Mouse (Mus musculus) liver, adult 2 months (tissue): ENCODE measurements around the gene Cacna1a. TPM values are rescaled to one million over a fixed set of nuclear protein-coding genes. Genes with fewer than 3 reads are reported as not detected.

ENCODE experiments used
- DNase-seq: peaks from one replicate; pipeline ENCODE4 v3.0.0-alpha.2; 2011; ENCODE audit warnings: low read depth, low spot score; ENCODE audit errors: extremely low read depth
- H3K27ac ChIP-seq: fragments of 200-500 bp; replicated peaks from 2 replicates; pipeline ENCODE4 v1.5.1; 2012; ENCODE audit warnings: low read depth, mild to moderate bottlenecking, control low read depth, inconsistent platforms, low read length; ENCODE audit not compliant: insufficient read depth
- H3K27me3 ChIP-seq: fragments of 200-500 bp; 2 replicates; pipeline ENCODE4 v1.6.1; 2012; ENCODE audit warnings: mild to moderate bottlenecking, moderate library complexity, low read length, inconsistent platforms; ENCODE audit not compliant: control insufficient read depth, insufficient read depth
- H3K36me3 ChIP-seq: fragments of 200-500 bp; 2 replicates; pipeline ENCODE4 v1.6.1; 2012; ENCODE audit warnings: low read length, inconsistent platforms; ENCODE audit not compliant: control insufficient read depth, insufficient read depth
- H3K4me1 ChIP-seq: fragments of 200-500 bp; 2 replicates; pipeline ENCODE4 v1.6.1; 2011; ENCODE audit warnings: low read length; ENCODE audit not compliant: control insufficient read depth, insufficient read depth
- H3K4me3 ChIP-seq: fragments of 200-500 bp; 2 replicates; pipeline ENCODE4 v1.5.1; 2011; ENCODE audit warnings: low read depth, mild to moderate bottlenecking, control low read depth, low read length, moderate library complexity; ENCODE audit not compliant: insufficient read depth
- H3K79me2 ChIP-seq: fragments of 200-500 bp; 2 replicates; pipeline ENCODE4 v1.6.1; 2012; ENCODE audit warnings: inconsistent platforms, mild to moderate bottlenecking, low read length, moderate library complexity; ENCODE audit not compliant: control insufficient read depth, insufficient read depth
- H3K9ac ChIP-seq: fragments of 200-500 bp; 2 replicates; pipeline ENCODE4 v1.6.1; 2012; ENCODE audit warnings: low read depth, mild to moderate bottlenecking, control low read depth, inconsistent platforms, low read length
- CTCF ChIP-seq: fragments of 200-500 bp; IDR thresholded peaks from 2 replicates; pipeline ENCODE4 v1.5.1; 2011; ENCODE audit warnings: low read depth, low read length, control low read depth
- POLR2A ChIP-seq: fragments of 200-500 bp; IDR thresholded peaks from 2 replicates; pipeline ENCODE4 v1.6.1; 2011; ENCODE audit warnings: low read length, control low read depth; ENCODE audit not compliant: insufficient read depth; ENCODE audit errors: extremely low read depth
- WGBS: fragments of 180-500 bp; shearing (Covaris S2); methylation state at CpG from one replicate; pipeline ENCODE4 v1.1.7; 2018; 5-methylcytosine and 5-hydroxymethylcytosine counted together
- polyA plus RNA-seq: library from polyadenylated mRNA; depleted of rRNA; stranded (reverse); fragments of >200 nt; gene quantifications from 2 replicates; pipeline ENCODE4 v1.2.3, GENCODE M21; 2012
- total RNA-seq: library from RNA; depleted of rRNA; stranded (reverse); fragments of >200 nt; gene quantifications from 2 replicates; pipeline ENCODE4 v1.2.3, GENCODE M21; 2014

The Cacna1a gene
- total and polyA plus RNA-seq, 2 experiments, result 0.28 to 3.2 TPM

- Histone ChIP-seq H3K36me3 (no peaks in the 10 kb centered on the region), H3K79me2 (no peaks in the 10 kb centered on the region), H3K9ac (no peak overlapping the region), H3K4me1 (no peaks in the 10 kb centered on the region), H3K27ac (no peak overlapping the region), H3K4me3 (no peak overlapping the region), H3K27me3 (no peaks in the 10 kb centered on the region)
- WGBS, result 78% methylated on average over 11 of the region's 11 CpGs
- DNase-seq, result no peak
- TF ChIP-seq POLR2A, result no peak
- no peak for TF ChIP-seq CTCF
Observed at GRCm38 (mm10) chr8:84629586-84629985, 241.3 kb downstream of the Cacna1a start.

GRCm38 (mm10) chr8:84630145-84630544, 241.9 kb downstream of the Cacna1a start:
- 80% methylated on average over 4 of the region's 4 CpGs for WGBS

GRCm38 (mm10) chr8:84631813-84632212, 243.6 kb downstream of the Cacna1a start:
- no peak overlapping the region for H3K9ac ChIP-seq
- TF ChIP-seq POLR2A (no peak), CTCF (no peak)
- H3K4me3 ChIP-seq, result no peak overlapping the region
- H3K27me3 ChIP-seq, result no peaks in the 10 kb centered on the region
- no peak overlapping the region for H3K27ac ChIP-seq
- DNase-seq, result no peak
- no peaks in the 10 kb centered on the region for H3K36me3 ChIP-seq
- H3K4me1 ChIP-seq, result no peaks in the 10 kb centered on the region
- WGBS, result 92% methylated on average over 4 of the region's 4 CpGs
- no peaks in the 10 kb centered on the region for H3K79me2 ChIP-seq

More at GRCm38 (mm10) chr8:84630145-84630544, 241.9 kb downstream of the Cacna1a start:
- H3K79me2 ChIP-seq, result no peaks in the 10 kb centered on the region
- TF ChIP-seq POLR2A (no peak), CTCF (no peak)
- H3K4me1 ChIP-seq, result no peaks in the 10 kb centered on the region
- H3K27ac ChIP-seq, result no peak overlapping the region
- DNase-seq, result no peak
- no peak overlapping the region for H3K4me3 ChIP-seq
- H3K36me3 ChIP-seq, result no peaks in the 10 kb centered on the region
- no peaks in the 10 kb centered on the region for H3K27me3 ChIP-seq
- H3K9ac ChIP-seq, result no peak overlapping the region

GRCm38 (mm10) chr8:84633841-84634584, 245.8 kb downstream of the Cacna1a start:
- no peaks in the 10 kb centered on the region for H3K79me2 ChIP-seq
- no peaks in the 10 kb centered on the region for H3K4me1 ChIP-seq
- H3K27ac ChIP-seq, result no peak overlapping the region
- 62% methylated on average over 10 of the region's 10 CpGs for WGBS
- no peak overlapping the region for H3K9ac ChIP-seq
- no peaks in the 10 kb centered on the region for H3K36me3 ChIP-seq
- H3K27me3 ChIP-seq, result no peaks in the 10 kb centered on the region
- DNase-seq, result no peak
- H3K4me3 ChIP-seq, result no peak overlapping the region
- TF ChIP-seq CTCF (no peak), POLR2A (no peak)

- TF ChIP-seq CTCF, result no peak
- TF ChIP-seq POLR2A, result no peak
- Histone ChIP-seq H3K36me3 (no peaks in the 10 kb centered on the region), H3K27ac (no peak overlapping the region), H3K4me3 (no peak overlapping the region), H3K79me2 (no peaks in the 10 kb centered on the region), H3K27me3 (no peaks in the 10 kb centered on the region), H3K9ac (no peak overlapping the region), H3K4me1 (no peaks in the 10 kb centered on the region)
- WGBS, result 51% methylated on average over 9 of the region's 9 CpGs
- no peak for DNase-seq
Observed at GRCm38 (mm10) chr8:84634849-84635304, 246.6 kb downstream of the Cacna1a start.
